Mouse (Mus musculus): ENCODE measurements around the gene Glrb. TPM values are rescaled to one million over a fixed set of nuclear protein-coding genes. Genes with fewer than 3 reads are reported as not detected.

Gene Glrb
- polyA plus RNA-seq, 1 experiment from 2014 or later: 30.2 TPM

DNA sequence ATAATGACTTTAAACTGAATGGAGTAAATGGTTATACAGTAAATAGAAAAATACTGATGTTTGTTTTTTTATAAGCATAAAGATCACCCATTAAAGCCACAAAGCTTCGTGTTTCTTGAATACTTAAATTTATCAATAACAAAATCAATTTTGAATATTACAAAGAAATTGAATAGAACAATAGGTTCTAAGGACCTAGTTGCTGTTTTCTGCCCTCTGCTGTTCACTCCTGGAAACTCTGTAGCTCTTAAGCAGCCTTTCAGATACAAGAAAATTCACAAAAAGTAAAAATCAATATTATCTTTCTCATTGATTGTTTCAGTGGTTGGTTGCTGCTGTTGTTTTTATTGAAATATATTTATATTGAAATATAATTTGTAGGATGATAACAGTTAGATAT, 108.1 kb downstream of the Glrb start:
- 7% methylated on average over 1 of the region's 1 CpGs for WGBS

DNA sequence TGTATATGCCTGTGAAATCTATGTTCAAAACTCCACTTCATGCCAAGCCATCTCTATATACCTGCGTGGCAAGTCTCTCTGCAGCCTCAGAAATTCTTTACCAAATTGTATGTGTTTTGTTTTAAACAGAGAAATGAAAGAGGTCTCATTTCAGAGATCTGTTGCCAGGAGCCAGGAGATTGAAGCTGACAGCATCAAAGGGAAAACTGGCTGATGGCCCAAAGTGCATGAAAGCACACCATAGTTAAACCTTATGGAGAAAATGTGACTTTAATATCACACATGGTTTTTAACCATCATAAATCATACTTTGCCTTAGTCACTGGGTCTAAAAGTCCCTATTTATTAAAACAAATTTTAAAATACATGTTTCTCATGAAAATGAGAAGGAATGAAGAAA, 109.6 kb downstream of the Glrb start:
- H3K9ac ChIP-seq (replicated peaks; ENCODE audit: low read length): 0 out of 2 replicates have a peak overlapping the region, but pooled peaks have one; percentile 7
- peak overlapping the region; percentile 97 for H3K27ac ChIP-seq (replicated peaks; ENCODE audit: low read depth, low read length)
- 62% methylated on average over 1 of the region's 1 CpGs for WGBS

More for the DNA sequence above, 108.1 kb downstream of the Glrb start:
- H3K9ac ChIP-seq (replicated peaks; ENCODE audit: low read length): no peak overlapping the region
- H3K9me3 ChIP-seq (ENCODE audit: control insufficient read depth, low read length): no peaks in the 10 kb centered on the region
- H3K4me2 ChIP-seq (ENCODE audit: low read length): no peak overlapping the region
- H3K27ac ChIP-seq (replicated peaks; ENCODE audit: low read depth, low read length): no peak overlapping the region
- peak; percentile 85 for DNase-seq
- no peak for ATAC-seq (ENCODE audit: low FRiP score, low TSS enrichment)
- H3K36me3 ChIP-seq (ENCODE audit: control insufficient read depth, insufficient read depth, low read length): no peaks in the 10 kb centered on the region
- no peaks in the 10 kb centered on the region for H3K27me3 ChIP-seq (ENCODE audit: control insufficient read depth, insufficient read depth, low read length)
- H3K4me3 ChIP-seq (replicated peaks; ENCODE audit: low read depth, low read length): no peak overlapping the region
- peaks cover 4% of the 10 kb centered on the region; the same call in 1 of the 2 replicates for H3K4me1 ChIP-seq (ENCODE audit: control insufficient read depth, insufficient read depth, low read length)

DNA sequence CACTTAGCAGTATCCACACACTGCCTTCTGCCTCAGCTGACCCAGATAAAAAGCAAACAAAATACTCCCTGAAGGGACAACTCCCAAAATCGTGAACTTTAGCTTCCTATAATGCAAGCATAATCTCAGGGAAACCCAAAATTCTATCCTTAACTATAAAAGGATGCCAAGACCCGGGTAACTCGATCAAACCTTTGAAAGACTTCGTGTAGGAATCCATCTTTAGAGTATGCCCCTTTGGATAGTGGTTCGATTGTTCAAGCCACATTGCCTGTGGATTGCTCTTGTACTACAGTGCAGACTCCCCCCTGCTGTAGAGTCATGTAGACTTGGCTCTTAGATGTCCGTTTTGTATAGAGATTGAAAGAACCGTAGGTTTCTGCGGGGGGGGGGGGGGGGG, 110.2 kb downstream of the Glrb start:
- peak overlapping the region; percentile 97 for H3K27ac ChIP-seq (replicated peaks; ENCODE audit: low read depth, low read length)
- DNase-seq (peak; percentile 64), ATAC-seq (ENCODE audit: low FRiP score, low TSS enrichment) (no peak; the same call in 1 of the 2 replicates)
- peaks cover 18% of the 10 kb centered on the region for H3K4me1 ChIP-seq (ENCODE audit: control insufficient read depth, insufficient read depth, low read length)
- no peaks in the 10 kb centered on the region for H3K9me3 ChIP-seq (ENCODE audit: control insufficient read depth, low read length)
- peak overlapping the region; percentile 76 for H3K4me3 ChIP-seq (replicated peaks; ENCODE audit: low read depth, low read length)
- H3K9ac ChIP-seq (replicated peaks; ENCODE audit: low read length): peak overlapping the region; percentile 92
- H3K36me3 ChIP-seq (ENCODE audit: control insufficient read depth, insufficient read depth, low read length): no peaks in the 10 kb centered on the region
- H3K27me3 ChIP-seq (ENCODE audit: control insufficient read depth, insufficient read depth, low read length): no peaks in the 10 kb centered on the region
- peak overlapping the region; percentile 73 for H3K4me2 ChIP-seq (ENCODE audit: low read length)
- WGBS: 44% methylated on average over 8 of the region's 8 CpGs

More for the DNA sequence above, 109.6 kb downstream of the Glrb start:
- DNase-seq (peak; percentile 15), ATAC-seq (ENCODE audit: low FRiP score, low TSS enrichment) (no peak)
- Histone ChIP-seq H3K27me3 (ENCODE audit: control insufficient read depth, insufficient read depth, low read length) (no peaks in the 10 kb centered on the region), H3K4me1 (ENCODE audit: control insufficient read depth, insufficient read depth, low read length) (peaks cover 12% of the 10 kb centered on the region), H3K4me3 (replicated peaks; ENCODE audit: low read depth, low read length) (no peak overlapping the region; the same call in 1 of the 2 replicates), H3K36me3 (ENCODE audit: control insufficient read depth, insufficient read depth, low read length) (no peaks in the 10 kb centered on the region), H3K4me2 (ENCODE audit: low read length) (peak overlapping the region; percentile 73), H3K9me3 (ENCODE audit: control insufficient read depth, low read length) (no peaks in the 10 kb centered on the region)

DNA sequence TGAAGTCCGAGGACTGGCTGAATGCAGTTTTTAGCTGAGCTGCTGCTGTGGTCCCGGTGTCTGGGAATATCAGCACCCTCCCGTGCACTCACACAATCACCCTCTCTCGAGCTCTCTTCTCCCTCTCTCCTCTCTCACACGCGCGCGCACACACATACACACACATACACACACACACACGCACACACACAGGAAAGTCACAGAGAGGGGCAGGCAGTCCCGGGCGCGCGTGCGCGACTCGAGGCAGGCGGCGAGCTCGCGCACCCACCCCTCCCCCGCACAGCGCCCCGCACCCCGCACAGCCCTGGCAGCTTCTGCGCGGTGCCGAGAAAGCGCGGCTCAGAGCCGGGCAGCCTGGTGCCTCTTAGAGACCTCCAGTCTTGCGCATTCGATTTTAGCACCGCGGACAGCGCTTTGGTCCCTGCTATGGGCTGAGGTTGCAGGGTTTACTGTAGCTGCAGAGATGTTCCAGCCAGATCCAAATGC, 110.8 kb downstream of the Glrb start, which contains the start of gene Gria2:
TSS of gene Gria2 (minus strand) at position 240 of the 486 bp plus-strand sequence.
- ATAC-seq (ENCODE audit: low FRiP score, low TSS enrichment) (peak; percentile 93), DNase-seq (peak; percentile 95)
- H3K27me3 ChIP-seq (ENCODE audit: control insufficient read depth, insufficient read depth, low read length): no peaks in the 10 kb centered on the region
- peak within 1 kb of the TSS; percentile 73 for H3K4me2 ChIP-seq (ENCODE audit: low read length)
- WGBS: 0% methylated on average over 35 of the region's 35 CpGs
- peak within 1 kb of the TSS; percentile 97 for H3K27ac ChIP-seq (replicated peaks; ENCODE audit: low read depth, low read length)
- H3K4me3 ChIP-seq (replicated peaks; ENCODE audit: low read depth, low read length): peak within 1 kb of the TSS; percentile 76
- H3K9me3 ChIP-seq (ENCODE audit: control insufficient read depth, low read length): no peaks in the 10 kb centered on the region
- peak within 1 kb of the TSS; percentile 92 for H3K9ac ChIP-seq (replicated peaks; ENCODE audit: low read length)
- H3K4me1 ChIP-seq (ENCODE audit: control insufficient read depth, insufficient read depth, low read length): peaks cover 21% of the 10 kb centered on the region
- no peaks in the 10 kb centered on the region for H3K36me3 ChIP-seq (ENCODE audit: control insufficient read depth, insufficient read depth, low read length)

DNA sequence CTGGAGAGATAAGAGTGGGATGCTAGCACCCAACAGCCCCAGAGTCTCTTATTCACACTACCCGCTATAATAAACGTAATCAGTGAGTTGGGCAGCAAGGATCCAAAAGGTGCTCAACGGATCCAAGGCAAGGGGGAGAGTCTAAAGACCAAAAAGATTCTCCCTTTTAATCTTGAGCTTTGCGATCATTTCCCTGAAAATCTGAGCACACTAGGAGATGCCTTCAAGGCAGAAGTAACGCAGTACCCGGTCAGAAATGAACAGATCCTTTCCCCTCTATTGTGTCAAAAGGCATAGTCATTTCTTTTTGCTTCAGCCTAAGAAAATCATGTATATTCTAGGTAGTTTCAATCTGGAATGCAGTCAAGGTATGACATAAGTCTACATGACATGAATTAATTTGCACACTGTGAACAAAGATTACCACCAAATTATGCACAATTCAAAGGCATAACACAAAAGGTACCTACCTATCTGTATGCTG, 111.6 kb downstream of the Glrb start:
- WGBS: 7% methylated on average over 6 of the region's 6 CpGs
- H3K9me3 ChIP-seq (ENCODE audit: control insufficient read depth, low read length): no peaks in the 10 kb centered on the region
- ATAC-seq (ENCODE audit: low FRiP score, low TSS enrichment): no peak
- H3K4me2 ChIP-seq (ENCODE audit: low read length): peak overlapping the region; percentile 73
- no peaks in the 10 kb centered on the region for H3K36me3 ChIP-seq (ENCODE audit: control insufficient read depth, insufficient read depth, low read length)
- no peaks in the 10 kb centered on the region for H3K27me3 ChIP-seq (ENCODE audit: control insufficient read depth, insufficient read depth, low read length)
- peaks cover 21% of the 10 kb centered on the region for H3K4me1 ChIP-seq (ENCODE audit: control insufficient read depth, insufficient read depth, low read length)
- H3K9ac ChIP-seq (replicated peaks; ENCODE audit: low read length): peak overlapping the region; percentile 92
- H3K27ac ChIP-seq (replicated peaks; ENCODE audit: low read depth, low read length): peak overlapping the region; percentile 97
- peak; percentile 65 for DNase-seq
- H3K4me3 ChIP-seq (replicated peaks; ENCODE audit: low read depth, low read length): peak overlapping the region; percentile 76

DNA sequence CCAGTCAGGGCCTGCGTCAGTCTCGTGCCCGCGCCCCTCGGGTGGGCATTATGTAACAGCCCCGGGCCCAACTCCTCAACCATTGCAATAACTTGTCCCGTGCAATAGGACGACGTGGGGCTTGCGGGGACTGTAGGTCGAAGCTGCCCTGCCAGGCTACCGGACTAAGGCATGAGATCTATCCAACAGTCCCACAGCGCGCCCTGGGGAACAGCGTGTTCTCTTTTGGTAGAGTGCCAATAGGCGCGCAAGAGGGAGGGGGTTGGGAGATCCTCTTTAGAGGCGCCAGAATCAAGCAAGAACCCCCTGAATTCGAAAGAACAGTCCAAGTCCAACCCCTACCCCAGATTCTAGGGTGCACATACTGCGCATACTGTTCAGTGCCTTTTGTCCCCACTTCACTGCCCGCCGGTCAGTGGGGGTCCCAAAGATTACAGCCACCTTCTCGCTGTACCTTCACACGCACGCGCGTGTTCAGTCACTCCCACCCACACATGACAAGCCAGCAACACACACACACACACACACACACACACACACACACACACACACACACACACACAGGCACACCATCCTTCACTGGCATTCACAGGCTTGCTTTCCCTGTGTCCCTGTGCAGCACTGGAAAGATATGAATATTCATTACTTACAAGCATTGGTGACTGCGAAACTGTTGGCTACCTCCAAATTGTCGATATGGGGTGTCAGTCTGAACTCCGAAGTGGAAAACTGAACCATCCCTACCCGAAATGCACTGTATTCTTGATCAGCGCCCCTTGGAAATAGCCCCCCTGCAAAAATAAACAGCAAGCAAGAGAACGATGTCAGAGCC, 112.2 kb downstream of the Glrb start:
- Histone ChIP-seq H3K36me3 (ENCODE audit: control insufficient read depth, insufficient read depth, low read length) (no peaks in the 10 kb centered on the region), H3K27ac (replicated peaks; ENCODE audit: low read depth, low read length) (peak overlapping the region; percentile 97), H3K27me3 (ENCODE audit: control insufficient read depth, insufficient read depth, low read length) (no peaks in the 10 kb centered on the region), H3K4me2 (ENCODE audit: low read length) (peak overlapping the region; percentile 73), H3K9me3 (ENCODE audit: control insufficient read depth, low read length) (no peaks in the 10 kb centered on the region), H3K9ac (replicated peaks; ENCODE audit: low read length) (peak overlapping the region; percentile 92), H3K4me3 (replicated peaks; ENCODE audit: low read depth, low read length) (peak overlapping the region; percentile 76), H3K4me1 (ENCODE audit: control insufficient read depth, insufficient read depth, low read length) (peaks cover 21% of the 10 kb centered on the region)
- 4% methylated on average over 33 of the region's 33 CpGs for WGBS
- DNase-seq (peak; percentile 83), ATAC-seq (ENCODE audit: low FRiP score, low TSS enrichment) (peak; percentile 53)

DNA sequence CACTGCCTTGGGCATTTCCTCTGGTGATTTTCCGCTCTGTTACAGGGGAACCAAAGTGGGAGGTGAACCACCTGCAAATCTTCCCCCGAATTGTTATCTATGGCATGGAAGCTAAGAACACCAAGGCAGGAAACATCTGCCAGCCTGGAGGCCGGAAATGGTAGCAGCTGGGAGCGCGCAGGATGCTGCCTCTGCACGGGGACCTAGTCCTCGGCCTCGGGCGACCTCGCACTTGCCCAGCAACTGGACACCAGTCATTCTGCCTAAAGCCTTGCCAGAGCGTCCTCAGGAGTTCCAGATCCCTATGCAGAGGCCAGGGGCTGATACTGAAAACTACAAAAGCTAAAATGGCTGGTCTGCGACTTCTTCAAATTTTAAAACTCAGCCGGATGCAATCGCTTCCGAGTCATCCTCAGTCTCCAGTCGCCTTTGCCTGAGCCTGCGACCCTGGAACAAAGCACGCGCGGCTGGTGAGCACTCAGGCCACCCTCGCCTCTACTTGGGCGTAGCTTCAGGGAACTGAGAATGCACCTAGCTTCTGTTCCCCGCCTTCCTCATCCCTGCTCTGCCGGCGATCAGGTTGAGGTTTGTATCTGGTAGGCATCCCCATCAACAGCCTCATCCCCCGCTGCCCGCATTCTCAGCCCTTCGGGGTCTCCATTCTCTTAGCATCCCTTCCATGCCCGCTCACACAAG, 113.0 kb downstream of the Glrb start:
- DNase-seq (peak; percentile 64), ATAC-seq (ENCODE audit: low FRiP score, low TSS enrichment) (peak; percentile 7; the same call in 1 of the 2 replicates)
- peak overlapping the region; percentile 73 for H3K4me2 ChIP-seq (ENCODE audit: low read length)
- H3K4me1 ChIP-seq (ENCODE audit: control insufficient read depth, insufficient read depth, low read length): peaks cover 21% of the 10 kb centered on the region
- no peaks in the 10 kb centered on the region for H3K9me3 ChIP-seq (ENCODE audit: control insufficient read depth, low read length)
- WGBS: 2% methylated on average over 29 of the region's 29 CpGs
- H3K36me3 ChIP-seq (ENCODE audit: control insufficient read depth, insufficient read depth, low read length): no peaks in the 10 kb centered on the region
- peak overlapping the region; percentile 92 for H3K9ac ChIP-seq (replicated peaks; ENCODE audit: low read length)
- peak overlapping the region; percentile 76 for H3K4me3 ChIP-seq (replicated peaks; ENCODE audit: low read depth, low read length)
- no peaks in the 10 kb centered on the region for H3K27me3 ChIP-seq (ENCODE audit: control insufficient read depth, insufficient read depth, low read length)
- H3K27ac ChIP-seq (replicated peaks; ENCODE audit: low read depth, low read length): peak overlapping the region; percentile 97

DNA sequence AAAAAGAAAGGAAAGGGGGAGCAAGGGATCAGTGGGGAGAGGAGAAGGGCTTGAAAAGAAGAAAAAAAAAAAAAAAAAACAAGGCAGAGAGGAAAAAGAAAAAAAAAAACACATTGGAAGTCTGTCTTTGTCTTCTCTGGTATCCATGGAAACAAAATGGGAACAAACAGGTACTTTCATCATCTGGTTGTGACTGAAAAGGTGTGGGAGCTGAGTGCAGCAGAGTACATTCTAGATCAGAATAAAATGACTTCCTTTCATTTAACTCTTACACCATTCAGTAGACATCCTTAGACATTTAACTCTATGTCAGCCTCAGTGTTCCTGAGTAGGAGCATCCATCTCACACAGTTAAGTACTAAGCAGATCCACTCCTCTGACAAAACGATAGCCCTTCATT, 115.5 kb downstream of the Glrb start:
- peaks cover 17% of the 10 kb centered on the region for H3K4me1 ChIP-seq (ENCODE audit: control insufficient read depth, insufficient read depth, low read length)
- peak overlapping the region; percentile 76 for H3K4me3 ChIP-seq (replicated peaks; ENCODE audit: low read depth, low read length)
- no peaks in the 10 kb centered on the region for H3K9me3 ChIP-seq (ENCODE audit: control insufficient read depth, low read length)
- H3K4me2 ChIP-seq (ENCODE audit: low read length): peak overlapping the region; percentile 73
- ATAC-seq (ENCODE audit: low FRiP score, low TSS enrichment) (no peak), DNase-seq (peak; percentile 23)
- no peak overlapping the region for H3K9ac ChIP-seq (replicated peaks; ENCODE audit: low read length)
- H3K27me3 ChIP-seq (ENCODE audit: control insufficient read depth, insufficient read depth, low read length): no peaks in the 10 kb centered on the region
- H3K36me3 ChIP-seq (ENCODE audit: control insufficient read depth, insufficient read depth, low read length): no peaks in the 10 kb centered on the region
- H3K27ac ChIP-seq (replicated peaks; ENCODE audit: low read depth, low read length): no peak overlapping the region
- WGBS: 66% methylated on average over 1 of the region's 1 CpGs

Measured in midbrain, embryonic 14.5 days (tissue).